Mouse (Mus musculus) cerebellum, adult 8-10 months (tissue): Measurements from ENCODE around the gene 1700001F09Rik.
"Not testable (repeated sequence)": the region's sequence is repeated elsewhere in the genome, so short reads cannot be mapped to it uniquely, and the experiment has no call there.

Experiments used
- DNase-seq: peaks from one replicate; pipeline ENCODE4 v3.0.0; 2022

Gene 1700001F09Rik

DNA sequence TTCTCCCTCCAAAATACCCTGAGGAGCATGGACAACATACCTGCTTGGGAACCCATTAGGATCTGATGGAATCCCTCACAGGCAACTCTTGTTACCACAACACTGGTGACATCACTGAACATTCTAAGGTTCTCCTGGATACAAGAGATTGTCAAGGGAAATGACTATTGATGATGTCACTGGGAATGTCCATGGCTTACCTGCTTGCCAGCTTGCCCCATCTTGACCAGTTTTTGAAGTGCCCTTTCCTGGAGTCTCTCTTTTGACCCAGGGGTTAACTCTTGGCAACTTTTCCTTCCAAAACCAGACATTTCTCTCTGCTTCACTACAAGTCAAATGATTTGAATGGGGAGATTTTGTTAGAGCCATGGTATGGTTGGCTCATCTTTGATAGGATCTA lies at the start of gene 1700001F09Rik:
Gene 1700001F09Rik (minus strand): TSS at position 101 of the 400 bp plus-strand sequence.
- DNase-seq = not testable (repeated sequence)

DNA sequence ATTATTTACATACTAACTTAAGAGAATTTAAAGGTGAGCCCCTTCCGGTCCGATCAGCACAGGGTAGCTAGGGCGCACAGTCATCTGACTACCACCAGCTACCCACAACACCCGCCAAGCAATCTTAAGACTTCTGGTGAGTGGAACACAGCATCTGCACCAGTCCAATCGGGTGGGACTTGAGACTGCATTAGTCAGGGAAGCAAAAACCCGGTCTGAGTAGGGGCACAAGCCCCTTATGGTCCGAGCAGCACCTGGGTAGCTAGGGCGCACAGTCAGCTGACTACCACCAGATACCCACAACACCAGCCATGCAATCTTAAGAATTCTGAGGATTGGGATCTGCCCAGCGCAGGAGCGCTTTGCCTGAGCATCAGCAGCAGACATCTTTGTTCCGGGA lies 14.1 kb upstream of the 1700001F09Rik start:
- DNase-seq = not testable (repeated sequence)

DNA sequence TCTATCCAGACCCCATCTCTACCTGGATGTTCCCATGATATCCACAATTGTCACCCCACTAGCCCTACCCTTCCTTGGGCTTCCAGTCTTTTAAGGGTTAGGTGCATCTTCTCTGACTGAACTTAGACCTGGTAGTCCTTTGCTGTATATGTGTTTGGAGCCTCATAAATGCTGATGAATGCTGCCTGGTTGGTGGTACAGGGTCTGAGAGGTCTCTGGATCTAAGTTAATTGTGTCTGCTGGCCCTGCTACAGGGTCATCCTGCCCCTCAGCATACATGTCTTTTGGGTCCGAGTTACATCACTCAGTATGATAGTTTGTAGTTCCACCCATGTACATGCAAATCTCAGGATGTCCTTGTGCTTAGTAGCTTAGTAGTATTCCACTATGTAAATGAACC lies 11.6 kb upstream of the 1700001F09Rik start:
- DNase-seq = not testable (repeated sequence)

DNA sequence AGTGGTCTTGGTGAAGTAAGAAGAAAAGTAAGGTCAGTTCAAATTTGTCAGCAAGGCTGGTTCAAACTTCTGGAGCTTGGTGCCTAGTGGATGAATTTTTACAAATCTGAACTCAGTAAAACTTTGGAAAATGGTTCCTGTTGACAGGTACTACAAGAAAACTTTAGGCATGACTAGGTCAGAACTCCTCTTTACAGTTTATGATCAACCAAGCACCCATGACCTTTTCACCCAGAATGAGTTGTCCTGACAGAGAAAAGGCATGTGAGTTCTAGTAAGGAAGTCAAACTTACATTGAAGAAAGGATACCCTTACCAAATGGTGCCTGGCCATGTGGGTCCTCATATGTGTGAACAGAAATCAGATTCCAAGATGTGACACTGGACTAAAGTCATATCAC lies 9.9 kb upstream of the 1700001F09Rik start:
- DNase-seq = not testable (repeated sequence)

DNA sequence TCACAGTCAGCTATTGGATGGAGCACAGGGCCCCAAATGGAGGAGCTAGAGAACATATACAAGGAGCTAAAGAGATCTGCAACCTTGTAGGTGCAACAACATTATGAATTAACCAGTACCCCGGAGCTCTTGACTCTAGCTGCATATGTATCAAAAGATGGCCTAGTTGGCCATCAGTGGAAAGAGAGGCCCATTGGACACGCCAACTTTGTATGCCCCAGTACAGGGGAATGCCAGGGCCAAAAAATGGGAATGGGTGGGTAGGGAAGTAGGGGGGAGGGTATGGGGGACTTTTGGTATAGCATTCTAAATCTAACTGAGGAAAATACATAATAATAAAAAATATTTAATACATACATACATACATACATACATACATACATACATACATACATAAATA lies 5.3 kb upstream of the 1700001F09Rik start:
- not testable (repeated sequence) for DNase-seq

DNA sequence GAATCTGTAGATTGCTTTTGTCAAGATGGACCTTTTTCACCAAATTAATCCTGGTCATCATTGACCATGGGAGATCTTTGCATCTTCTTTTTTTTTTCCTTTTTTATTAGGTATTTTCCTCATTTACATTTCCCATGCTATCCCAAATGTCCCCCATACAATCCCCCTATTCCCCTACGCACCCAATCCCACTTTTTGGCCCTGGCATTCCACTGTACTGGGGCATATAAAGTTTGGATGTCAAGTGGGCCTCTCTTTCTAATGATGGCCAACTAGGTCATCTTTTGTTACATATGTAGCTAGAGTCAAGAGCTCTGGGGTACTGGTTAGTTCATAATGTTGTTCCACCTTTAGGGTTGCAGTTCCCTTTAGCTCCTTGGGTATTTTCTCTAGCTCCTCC lies 10.0 kb downstream of the 1700001F09Rik start:
- DNase-seq = not testable (repeated sequence)

DNA sequence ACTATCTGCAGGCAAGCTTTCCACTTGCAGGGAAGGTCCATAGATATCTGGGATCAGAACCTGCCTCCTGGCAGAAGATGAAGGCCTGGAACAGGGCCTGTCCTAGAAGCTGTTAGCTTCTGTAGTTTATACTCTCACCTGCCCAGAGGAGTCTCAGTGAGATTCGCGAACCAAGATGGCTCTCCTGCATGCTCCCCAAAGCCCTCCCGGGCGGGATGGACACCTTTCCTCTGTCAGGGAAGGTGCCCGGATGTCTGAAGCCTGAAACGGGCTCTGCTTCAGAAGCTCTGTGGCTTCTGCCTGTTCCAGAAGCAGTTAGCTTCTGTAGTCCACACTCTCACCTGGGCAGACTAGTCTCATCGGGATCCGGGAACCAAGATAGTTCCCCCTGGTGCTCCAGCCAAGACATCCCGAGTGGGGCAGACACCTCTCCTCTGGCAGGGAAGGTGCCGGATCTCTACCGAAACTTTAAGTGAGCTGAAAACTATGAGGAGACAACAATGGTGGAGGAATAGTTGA lies 16.2 kb downstream of the 1700001F09Rik start:
- DNase-seq = not testable (repeated sequence)

DNA sequence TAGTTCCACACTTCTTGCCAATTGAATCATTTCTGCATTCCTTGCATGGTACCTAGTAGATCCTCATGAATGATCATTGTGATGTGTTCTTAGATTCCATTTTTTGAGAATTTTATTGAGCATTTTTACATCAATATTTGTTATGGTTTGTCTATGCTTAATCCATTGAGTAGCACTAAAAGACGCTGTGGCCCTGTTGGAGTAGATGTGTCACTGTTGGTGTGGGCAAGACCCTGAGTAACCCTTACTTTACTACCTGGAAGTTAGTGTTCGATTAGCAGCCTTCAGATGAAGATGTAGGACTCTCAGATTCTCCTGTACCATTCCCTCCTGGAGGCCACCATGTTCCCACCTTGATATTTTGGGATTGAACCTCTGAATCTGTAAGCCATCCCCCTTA lies 19.0 kb downstream of the 1700001F09Rik start:
- not testable (repeated sequence) for DNase-seq

DNA sequence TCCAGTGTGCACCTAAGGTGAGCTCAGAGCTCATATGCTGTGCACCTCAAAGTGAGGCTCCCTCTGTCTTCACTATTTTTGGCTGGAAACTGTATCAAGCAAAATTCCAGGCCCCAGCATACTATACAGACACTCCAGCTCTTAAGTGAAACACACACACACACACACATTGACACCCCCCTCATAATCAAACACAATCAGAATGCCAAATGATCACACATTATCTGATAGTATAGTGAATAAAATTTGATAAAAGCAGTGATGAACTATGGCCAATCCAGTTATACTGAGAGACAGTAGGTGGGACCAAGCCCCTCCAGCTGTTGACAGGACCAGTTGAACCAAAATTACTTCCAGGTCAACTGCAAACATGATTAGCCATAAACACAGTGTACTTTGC lies 28.1 kb downstream of the 1700001F09Rik start:
- DNase-seq = not testable (repeated sequence)

DNA sequence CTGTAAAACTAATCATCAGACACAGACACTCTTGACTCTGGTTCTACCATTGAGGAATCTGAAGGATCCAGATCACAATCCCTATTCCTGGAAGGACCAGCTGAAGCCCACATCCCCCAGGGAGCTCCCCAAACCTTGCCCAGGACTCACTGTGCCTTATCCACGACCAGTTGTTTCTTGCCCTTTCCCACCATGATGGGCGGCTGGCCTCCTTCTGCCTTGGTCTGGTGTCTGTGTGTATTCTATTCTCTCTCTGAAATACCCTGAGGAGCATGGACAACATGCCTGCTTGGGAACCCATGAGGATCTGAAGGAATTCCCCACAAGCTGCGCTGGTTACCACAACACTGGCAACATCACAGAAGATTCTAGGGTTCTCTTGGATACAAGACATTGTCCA lies 54.1 kb downstream of the 1700001F09Rik start, which contains the start of gene Gm8127:
Gene Gm8127 (minus strand): TSS at position 330 of the 400 bp plus-strand sequence.
- not testable (repeated sequence) for DNase-seq
